Mouse (Mus musculus) spleen, adult 2 months (tissue): ENCODE measurements around the gene Rbp1. TPM values are rescaled to one million over a fixed set of nuclear protein-coding genes. Genes with fewer than 3 reads are reported as not detected.
A peak's percentile ranks its signal among the peaks of the same experiment; 100 is the strongest.

ENCODE experiments used
- DNase-seq, 2 experiments: peaks; one replicate each; pipeline versions ENCODE4 v3.0.0 to v3.0.0-alpha.2; 2012 to 2021; ENCODE audit warnings: low spot score in 2 of 2, low read depth in 1 of 2
- H3K27ac ChIP-seq: fragments of 200-500 bp; 2 replicates; pipeline ENCODE4 v1.5.1; 2012; ENCODE audit warnings: low read length, inconsistent platforms; ENCODE audit not compliant: insufficient read depth
- H3K27me3 ChIP-seq: fragments of 200-500 bp; 2 replicates; pipeline ENCODE4 v1.6.1; 2012; ENCODE audit warnings: mild to moderate bottlenecking, moderate library complexity, low read length, inconsistent platforms; ENCODE audit not compliant: control insufficient read depth, insufficient read depth
- H3K36me3 ChIP-seq: fragments of 200-500 bp; 2 replicates; pipeline ENCODE4 v1.6.1; 2012; ENCODE audit warnings: mild to moderate bottlenecking, low read length, inconsistent platforms; ENCODE audit not compliant: control insufficient read depth, insufficient read depth
- H3K4me1 ChIP-seq: fragments of 200-500 bp; 2 replicates; pipeline ENCODE4 v1.6.1; 2011; ENCODE audit warnings: inconsistent platforms; ENCODE audit not compliant: control insufficient read depth, insufficient read depth, insufficient read length
- H3K4me3 ChIP-seq: fragments of 200-500 bp; 2 replicates; pipeline ENCODE4 v1.5.1; 2011; ENCODE audit warnings: mild to moderate bottlenecking, inconsistent platforms; ENCODE audit not compliant: insufficient read depth, insufficient read length; ENCODE audit errors: extremely low read depth
- CTCF ChIP-seq: fragments of 200-500 bp; IDR thresholded peaks from 2 replicates; pipeline ENCODE4 v1.5.1; 2011; ENCODE audit warnings: mild to moderate bottlenecking, inconsistent platforms; ENCODE audit not compliant: insufficient read depth, insufficient read length, insufficient replicate concordance; ENCODE audit errors: extremely low read depth
- POLR2A ChIP-seq: fragments of 200-500 bp; IDR thresholded peaks from 2 replicates; pipeline ENCODE4 v1.6.1; 2011; ENCODE audit warnings: low read depth, low read length, inconsistent platforms
- whole genome bisulfite sequencing: fragments of 180-500 bp; shearing (Covaris S2); methylation state at CpG from one replicate; pipeline ENCODE4 v1.1.7; 2018; 5-methylcytosine and 5-hydroxymethylcytosine counted together
- polyA plus RNA-seq: library from polyadenylated mRNA; depleted of rRNA; stranded (reverse); fragments of >200 nt; gene quantifications from 2 replicates; pipeline ENCODE4 v1.2.3, GENCODE M21; 2012

The Rbp1 gene
- polyA plus RNA-seq, 1 experiment, result 0.72 TPM

- TF ChIP-seq POLR2A, result no peak
- TF ChIP-seq CTCF, result no peak
- Histone ChIP-seq H3K4me3 (no peak overlapping the region), H3K27ac (no peak overlapping the region), H3K27me3 (no peaks in the 10 kb centered on the region), H3K36me3 (no peaks in the 10 kb centered on the region), H3K4me1 (no peaks in the 10 kb centered on the region)
- 82% methylated on average over 5 of the region's 5 CpGs for WGBS
- no peak for DNase-seq
Measured at GRCm38 (mm10) chr9:98401611-98402010, 21.1 kb upstream of the Rbp1 start.

GRCm38 (mm10) chr9:98407771-98408170 lies 15.0 kb upstream of the Rbp1 start:
- H3K36me3 ChIP-seq, result no peaks in the 10 kb centered on the region
- DNase-seq, result no peak
- H3K27me3 ChIP-seq, result no peaks in the 10 kb centered on the region
- no peak overlapping the region for H3K4me3 ChIP-seq
- WGBS, result 96% methylated on average over 12 of the region's 12 CpGs
- no peak for TF ChIP-seq POLR2A
- TF ChIP-seq CTCF, result no peak
- no peaks in the 10 kb centered on the region for H3K4me1 ChIP-seq
- H3K27ac ChIP-seq, result no peak overlapping the region

- TF ChIP-seq POLR2A (no peak), CTCF (peak; percentile 47; the same call in 1 of the 2 replicates)
- Histone ChIP-seq H3K4me1 (no peaks in the 10 kb centered on the region), H3K27ac (no peak overlapping the region), H3K4me3 (no peak overlapping the region), H3K36me3 (no peaks in the 10 kb centered on the region), H3K27me3 (no peaks in the 10 kb centered on the region)
- WGBS, result 51% methylated on average over 3 of the region's 3 CpGs
- peak in 1 of 2 experiments; percentile 37 for DNase-seq
Measured at GRCm38 (mm10) chr9:98409137-98409536, 13.6 kb upstream of the Rbp1 start.

- Histone ChIP-seq H3K36me3 (no peaks in the 10 kb centered on the region), H3K4me1 (no peaks in the 10 kb centered on the region), H3K4me3 (no peak overlapping the region), H3K27me3 (no peaks in the 10 kb centered on the region), H3K27ac (no peak overlapping the region)
- TF ChIP-seq POLR2A (no peak), CTCF (no peak)
- WGBS, result 92% methylated on average over 4 of the region's 4 CpGs
- no peak for DNase-seq
Measured at GRCm38 (mm10) chr9:98415427-98415826, 7.3 kb upstream of the Rbp1 start.

- DNase-seq, result no peak
- no peak overlapping the region for H3K4me3 ChIP-seq
- H3K4me1 ChIP-seq, result no peaks in the 10 kb centered on the region
- H3K36me3 ChIP-seq, result no peaks in the 10 kb centered on the region
- H3K27ac ChIP-seq, result no peak overlapping the region
- no peak for TF ChIP-seq CTCF
- TF ChIP-seq POLR2A, result no peak
- 61% methylated on average over 7 of the region's 7 CpGs for WGBS
- H3K27me3 ChIP-seq, result no peaks in the 10 kb centered on the region
Measured at GRCm38 (mm10) chr9:98417919-98418318, 4.8 kb upstream of the Rbp1 start.

DNA sequence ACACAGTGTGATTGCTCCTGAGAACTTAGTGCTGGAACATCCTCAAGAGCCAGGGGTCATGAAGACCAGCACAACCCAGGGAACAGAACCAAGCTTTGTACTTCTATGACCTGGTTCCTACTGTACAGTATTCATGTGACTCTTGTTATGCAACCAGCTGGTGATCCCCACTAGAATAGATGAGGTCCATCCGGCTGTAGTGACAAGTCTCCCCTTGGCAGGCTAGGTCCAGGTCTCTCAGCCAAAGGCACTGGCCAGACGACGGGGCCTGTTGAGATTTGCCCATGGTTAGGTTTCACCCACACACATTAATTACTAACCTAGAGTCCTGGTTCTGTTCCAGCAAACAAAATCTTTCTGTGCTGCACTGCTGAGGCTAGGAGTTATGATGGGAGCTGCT lies 4.4 kb upstream of the Rbp1 start:
- no peaks in the 10 kb centered on the region for H3K27me3 ChIP-seq
- DNase-seq, result no peak
- no peak overlapping the region for H3K27ac ChIP-seq
- TF ChIP-seq POLR2A (no peak), CTCF (no peak)
- no peaks in the 10 kb centered on the region for H3K36me3 ChIP-seq
- H3K4me3 ChIP-seq, result no peak overlapping the region
- H3K4me1 ChIP-seq, result no peaks in the 10 kb centered on the region
- WGBS, result 95% methylated on average over 3 of the region's 3 CpGs

DNA sequence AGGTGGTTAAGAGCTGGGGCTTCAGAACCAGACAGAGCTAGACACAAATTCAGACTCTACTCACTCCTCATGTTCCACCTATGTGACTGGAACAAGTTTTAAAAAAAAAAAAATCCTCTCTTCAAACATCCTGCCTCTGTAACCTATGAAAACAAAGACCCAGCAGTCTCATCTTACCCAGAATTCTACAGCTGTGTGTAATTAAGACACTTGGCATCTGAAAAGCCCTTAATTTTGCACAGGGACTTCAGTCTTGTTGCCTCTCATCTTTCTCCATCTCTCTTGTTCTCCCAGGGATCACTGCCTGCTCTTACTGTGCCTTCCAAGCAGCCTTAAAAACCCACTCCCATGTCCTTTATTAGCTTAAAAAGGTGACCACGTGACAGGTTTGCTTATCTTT lies 2.1 kb upstream of the Rbp1 start:
- 50% methylated on average over 1 of the region's 1 CpGs for WGBS
- Histone ChIP-seq H3K4me3 (no peak overlapping the region), H3K36me3 (no peaks in the 10 kb centered on the region), H3K27me3 (peaks cover 5% of the 10 kb centered on the region), H3K4me1 (no peaks in the 10 kb centered on the region), H3K27ac (no peak overlapping the region)
- TF ChIP-seq CTCF, result no peak
- no peak for TF ChIP-seq POLR2A
- no peak for DNase-seq

GRCm38 (mm10) chr9:98421903-98422302 lies 858 bp upstream of the Rbp1 start:
- H3K4me3 ChIP-seq, result no peak overlapping the region
- H3K27me3 ChIP-seq, result peaks cover 5% of the 10 kb centered on the region
- TF ChIP-seq CTCF, result no peak
- no peak for TF ChIP-seq POLR2A
- DNase-seq, result no peak
- no peaks in the 10 kb centered on the region for H3K4me1 ChIP-seq
- no peak overlapping the region for H3K27ac ChIP-seq
- H3K36me3 ChIP-seq, result no peaks in the 10 kb centered on the region
- WGBS, result 66% methylated on average over 3 of the region's 3 CpGs
